Mouse (Mus musculus) limb, embryonic 13.5 days (tissue): ENCODE measurements at regions not wholly inside any gene's neighbourhood (a gene's known extent, or its start where the extent isn't known, plus 50 kb on each side); places are given as distances from the start of the nearest gene placed in this dataset.

ENCODE experiments used
- ATAC-seq: fragments of 200-750 bp; cut with Nextera tagmentation; 2 replicates; pipeline ENCODE4 v1.8.0; 2017; ENCODE audit warnings: low read depth, moderate number of reproducible peaks, moderate TSS enrichment; ENCODE audit not compliant: low FRiP score
- H3K27ac ChIP-seq: fragments of 300-500 bp; sonication (generic); 2 replicates; pipeline ENCODE4 v1.5.1; 2015; ENCODE audit warnings: inconsistent platforms, mild to moderate bottlenecking, moderate library complexity
- H3K27me3 ChIP-seq: fragments of 300-500 bp; sonication (generic); 2 replicates; pipeline ENCODE4 v1.6.1; 2015; ENCODE audit warnings: mild to moderate bottlenecking, inconsistent platforms
- H3K36me3 ChIP-seq: fragments of 300-500 bp; sonication (generic); 2 replicates; pipeline ENCODE4 v1.6.1; 2015; ENCODE audit warnings: inconsistent platforms, mild to moderate bottlenecking, moderate library complexity
- H3K4me1 ChIP-seq: fragments of 300-500 bp; sonication (generic); 2 replicates; pipeline ENCODE4 v1.6.1; 2015; ENCODE audit warnings: inconsistent platforms
- H3K4me2 ChIP-seq: fragments of 300-500 bp; sonication (generic); replicated peaks from 2 replicates; pipeline ENCODE4 v1.6.1; 2015; ENCODE audit warnings: inconsistent platforms, mild to moderate bottlenecking, moderate library complexity
- H3K4me3 ChIP-seq: fragments of 300-500 bp; sonication (generic); 2 replicates; pipeline ENCODE4 v1.5.1; 2015; ENCODE audit warnings: moderate library complexity, mild to moderate bottlenecking, inconsistent platforms
- H3K9ac ChIP-seq: fragments of 300-500 bp; sonication (generic); 2 replicates; pipeline ENCODE4 v1.6.1; 2015; ENCODE audit warnings: mild to moderate bottlenecking, inconsistent platforms
- H3K9me3 ChIP-seq: fragments of 300-500 bp; sonication (generic); 2 replicates; pipeline ENCODE4 v1.6.1; 2016; ENCODE audit warnings: inconsistent platforms
- WGBS: fragments of 180-500 bp; shearing (Covaris S2); methylation state at CpG from one replicate; pipeline ENCODE4 v1.1.7; 2015; 5-methylcytosine and 5-hydroxymethylcytosine counted together

DNA sequence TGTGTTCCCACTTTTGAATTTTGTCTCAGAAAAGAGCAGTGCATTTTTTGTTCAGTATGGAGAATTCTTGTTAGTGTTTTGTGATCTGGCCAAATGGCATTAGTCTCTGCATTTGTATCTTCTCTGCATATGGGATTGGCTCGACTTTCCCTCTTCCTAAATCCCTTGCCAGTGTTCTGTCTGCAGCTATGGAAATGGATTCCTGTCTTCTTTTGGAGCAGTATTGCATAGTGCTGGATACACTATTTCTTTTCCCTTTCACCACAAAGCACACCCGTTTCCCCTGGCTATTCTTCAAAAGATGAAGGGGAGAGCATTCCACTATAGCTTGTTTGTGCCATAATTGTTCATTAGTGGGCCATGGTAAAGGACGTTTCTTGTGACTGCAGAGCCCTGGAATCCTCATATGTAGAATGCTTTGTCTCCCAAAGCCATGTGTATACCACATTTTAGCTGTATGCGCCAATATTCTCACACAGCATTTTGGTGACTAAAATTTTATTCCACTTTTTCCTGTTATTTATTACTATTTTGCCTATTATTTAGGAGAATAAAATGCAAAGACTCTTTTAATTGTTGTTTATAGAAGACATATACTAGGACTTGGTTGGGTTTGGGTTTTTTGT is 197.8 kb downstream of the Hs3st1 start:
- Histone ChIP-seq H3K27ac (no peak overlapping the region), H3K36me3 (no peaks in the 10 kb centered on the region), H3K4me1 (no peaks in the 10 kb centered on the region), H3K27me3 (no peaks in the 10 kb centered on the region), H3K4me2 (no peak overlapping the region), H3K9ac (no peak overlapping the region), H3K9me3 (no peaks in the 10 kb centered on the region), H3K4me3 (no peak overlapping the region)
- WGBS: 64% methylated on average over 4 of the region's 4 CpGs
- no peak for ATAC-seq

DNA sequence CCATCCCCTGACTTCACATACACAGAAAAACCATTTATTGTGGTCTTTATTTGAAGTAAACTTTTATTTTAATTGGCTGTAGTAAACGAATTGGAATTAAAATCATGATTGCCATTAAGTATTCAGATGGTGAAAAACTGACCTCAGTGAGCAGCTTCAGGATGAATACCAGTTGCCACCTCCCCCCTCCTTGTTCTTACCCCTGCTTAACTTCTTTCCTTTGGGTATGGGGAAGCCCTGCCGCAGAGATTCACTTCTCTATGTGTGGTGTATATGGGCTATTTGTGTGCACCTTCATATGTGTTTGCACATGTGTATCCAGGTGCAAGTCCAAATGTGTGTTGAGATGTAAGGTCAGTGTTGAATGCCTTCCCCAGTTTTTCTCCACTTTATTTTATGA is 218.2 kb downstream of the Hs3st1 start:
- H3K9ac ChIP-seq: no peak overlapping the region
- no peak for ATAC-seq
- H3K4me1 ChIP-seq: no peaks in the 10 kb centered on the region
- no peak overlapping the region for H3K27ac ChIP-seq
- H3K27me3 ChIP-seq: no peaks in the 10 kb centered on the region
- no peak overlapping the region for H3K4me3 ChIP-seq
- H3K36me3 ChIP-seq: no peaks in the 10 kb centered on the region
- WGBS: 74% methylated on average over 2 of the region's 2 CpGs
- no peak overlapping the region for H3K4me2 ChIP-seq
- no peaks in the 10 kb centered on the region for H3K9me3 ChIP-seq

DNA sequence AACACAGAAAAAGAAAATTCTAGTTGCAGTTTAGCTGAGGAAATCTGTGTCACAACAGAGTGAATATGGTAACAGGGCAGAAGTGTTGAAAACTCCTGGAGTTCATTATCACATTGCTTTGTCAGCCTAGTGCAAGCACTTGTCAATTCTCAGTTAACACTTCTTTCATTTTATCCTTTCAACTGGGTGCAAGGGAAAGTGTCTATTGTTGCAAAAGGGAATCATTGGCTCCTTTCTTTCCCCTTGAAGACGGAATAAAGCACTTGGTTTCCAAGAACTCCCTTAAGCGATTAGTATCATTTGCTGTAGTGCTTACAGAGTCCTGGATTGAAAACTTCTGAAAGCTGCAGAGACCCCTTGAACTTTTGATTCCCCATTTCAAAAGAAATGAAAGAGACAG is 218.9 kb downstream of the Hs3st1 start:
- ATAC-seq: no peak
- Histone ChIP-seq H3K4me3 (no peak overlapping the region), H3K36me3 (no peaks in the 10 kb centered on the region), H3K4me1 (no peaks in the 10 kb centered on the region), H3K27me3 (no peaks in the 10 kb centered on the region), H3K9me3 (no peaks in the 10 kb centered on the region), H3K9ac (no peak overlapping the region), H3K27ac (no peak overlapping the region), H3K4me2 (no peak overlapping the region)
- WGBS: 53% methylated on average over 2 of the region's 2 CpGs

DNA sequence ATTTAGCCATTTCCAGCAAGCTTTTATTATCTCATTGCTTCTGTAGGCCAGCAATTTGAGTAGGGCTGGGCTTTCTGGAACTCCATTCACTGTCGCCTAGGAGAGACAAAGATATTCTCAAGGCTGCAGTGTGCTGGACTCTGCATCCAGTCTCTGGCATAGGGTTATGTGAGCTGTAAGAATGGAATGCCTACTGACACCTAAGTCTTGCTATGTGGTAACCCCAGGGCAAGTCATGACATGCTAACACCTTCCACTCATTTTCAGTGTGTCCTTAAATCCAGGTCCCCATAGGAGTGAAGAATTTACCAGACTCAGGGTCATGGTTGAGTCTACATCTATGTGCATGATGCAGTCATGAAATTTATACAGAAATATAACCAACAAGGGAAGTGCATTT is 245.0 kb downstream of the Hs3st1 start:
- H3K9ac ChIP-seq: no peak overlapping the region
- no peak for ATAC-seq
- no peak overlapping the region for H3K27ac ChIP-seq
- WGBS: 73% methylated on average over 1 of the region's 1 CpGs
- no peak overlapping the region for H3K4me2 ChIP-seq
- H3K9me3 ChIP-seq: no peaks in the 10 kb centered on the region
- H3K4me3 ChIP-seq: no peak overlapping the region
- no peaks in the 10 kb centered on the region for H3K27me3 ChIP-seq
- no peaks in the 10 kb centered on the region for H3K36me3 ChIP-seq
- H3K4me1 ChIP-seq: no peaks in the 10 kb centered on the region

DNA sequence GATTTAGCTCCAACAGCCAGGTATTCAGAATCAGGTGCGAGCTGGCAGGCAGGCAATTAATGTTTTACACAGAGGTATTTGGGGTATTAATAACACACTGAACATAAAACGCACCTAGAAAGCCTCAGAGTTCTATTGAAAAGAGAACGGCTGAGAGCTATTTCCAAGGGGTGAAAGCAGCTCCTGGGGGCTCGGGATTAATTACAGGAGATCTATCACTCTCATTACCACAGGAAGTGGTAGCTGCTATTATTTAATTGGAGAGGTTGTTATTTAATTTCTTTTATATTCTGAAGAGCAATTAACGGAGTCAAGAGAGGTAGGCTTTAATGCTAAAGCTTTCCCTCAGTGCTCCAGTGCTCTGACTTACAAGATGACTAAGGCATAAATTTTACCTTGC is 272.5 kb downstream of the Hs3st1 start:
- no peak overlapping the region for H3K27ac ChIP-seq
- no peaks in the 10 kb centered on the region for H3K27me3 ChIP-seq
- H3K36me3 ChIP-seq: no peaks in the 10 kb centered on the region
- no peak overlapping the region for H3K9ac ChIP-seq
- no peaks in the 10 kb centered on the region for H3K4me1 ChIP-seq
- H3K4me2 ChIP-seq: no peak overlapping the region
- no peak for ATAC-seq
- H3K4me3 ChIP-seq: no peak overlapping the region
- 46% methylated on average over 5 of the region's 5 CpGs for WGBS
- no peaks in the 10 kb centered on the region for H3K9me3 ChIP-seq

DNA sequence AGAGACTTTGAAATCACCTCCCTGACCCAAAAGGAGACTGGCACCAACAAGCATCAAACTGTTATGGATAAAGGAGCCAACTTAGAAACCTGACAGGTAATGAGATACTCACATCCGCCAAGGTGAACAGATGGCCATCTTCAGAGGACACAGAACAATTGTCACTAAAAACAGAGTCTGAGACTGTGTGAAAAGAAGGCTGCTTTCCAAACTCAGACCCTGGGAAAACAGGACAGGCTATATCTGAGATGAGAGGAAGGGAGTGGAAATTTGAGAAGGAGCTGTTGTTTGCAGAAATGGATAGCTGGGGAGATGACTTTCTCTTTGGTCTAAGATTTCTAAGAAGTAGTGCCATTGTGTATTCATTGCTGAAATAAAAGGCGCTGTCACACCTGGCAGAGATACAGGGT is 297.2 kb downstream of the Hs3st1 start:
- Histone ChIP-seq H3K4me2 (no peak overlapping the region), H3K9me3 (no peaks in the 10 kb centered on the region), H3K36me3 (no peaks in the 10 kb centered on the region), H3K4me1 (no peaks in the 10 kb centered on the region), H3K9ac (no peak overlapping the region), H3K27me3 (no peaks in the 10 kb centered on the region), H3K27ac (no peak overlapping the region), H3K4me3 (no peak overlapping the region)
- 86% methylated on average over 2 of the region's 2 CpGs for WGBS
- no peak for ATAC-seq

DNA sequence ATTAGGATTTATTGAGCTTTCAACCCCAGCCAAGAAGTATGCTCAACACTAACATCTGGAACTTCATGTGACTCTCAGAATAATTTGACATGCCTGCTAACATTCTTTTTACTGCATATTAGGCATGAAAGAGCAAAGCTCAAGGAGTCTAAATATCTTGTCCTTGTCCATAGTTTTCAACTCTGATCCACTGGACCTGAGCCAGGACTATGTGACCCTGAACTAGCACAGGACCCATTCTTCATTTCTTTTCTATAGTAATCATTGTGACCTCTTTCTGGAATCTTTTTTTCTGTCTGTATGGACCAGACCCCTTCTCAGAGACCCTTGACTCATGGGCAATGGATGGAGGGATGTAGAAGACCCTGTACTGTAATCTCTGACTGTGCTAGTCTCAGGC is 301.6 kb downstream of the Hs3st1 start:
- H3K36me3 ChIP-seq: no peaks in the 10 kb centered on the region
- H3K4me2 ChIP-seq: no peak overlapping the region
- H3K27ac ChIP-seq: no peak overlapping the region
- no peaks in the 10 kb centered on the region for H3K27me3 ChIP-seq
- no peaks in the 10 kb centered on the region for H3K9me3 ChIP-seq
- no peak overlapping the region for H3K9ac ChIP-seq
- ATAC-seq: no peak
- H3K4me3 ChIP-seq: no peak overlapping the region
- no peaks in the 10 kb centered on the region for H3K4me1 ChIP-seq

DNA sequence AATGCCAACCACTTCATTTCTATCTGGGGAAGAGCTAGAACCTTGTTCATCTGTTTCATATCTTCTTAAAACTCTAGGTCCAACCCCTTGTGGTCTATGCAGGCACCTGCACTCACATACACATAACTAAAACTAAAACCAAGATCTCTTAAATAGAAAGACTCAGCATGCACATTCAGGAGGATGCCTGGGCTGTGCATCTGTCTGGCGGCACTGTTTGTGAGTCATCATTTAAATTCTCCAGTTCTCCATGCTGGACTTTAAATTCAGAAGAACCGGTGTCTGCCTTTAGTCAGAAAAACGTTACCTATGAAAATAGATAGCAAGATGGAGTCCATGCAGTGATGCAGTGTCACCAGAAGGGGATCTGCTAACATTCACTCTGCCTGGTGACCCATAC is 314.5 kb downstream of the Hs3st1 start:
- no peaks in the 10 kb centered on the region for H3K9me3 ChIP-seq
- no peaks in the 10 kb centered on the region for H3K27me3 ChIP-seq
- H3K4me3 ChIP-seq: no peak overlapping the region
- H3K36me3 ChIP-seq: no peaks in the 10 kb centered on the region
- no peak for ATAC-seq
- H3K4me2 ChIP-seq: no peak overlapping the region
- no peak overlapping the region for H3K9ac ChIP-seq
- WGBS: 88% methylated on average over 3 of the region's 3 CpGs
- 0 out of 2 replicates have a peak, but pooled peaks cover 4% of the 10 kb centered on the region for H3K4me1 ChIP-seq
- H3K27ac ChIP-seq: no peak overlapping the region

DNA sequence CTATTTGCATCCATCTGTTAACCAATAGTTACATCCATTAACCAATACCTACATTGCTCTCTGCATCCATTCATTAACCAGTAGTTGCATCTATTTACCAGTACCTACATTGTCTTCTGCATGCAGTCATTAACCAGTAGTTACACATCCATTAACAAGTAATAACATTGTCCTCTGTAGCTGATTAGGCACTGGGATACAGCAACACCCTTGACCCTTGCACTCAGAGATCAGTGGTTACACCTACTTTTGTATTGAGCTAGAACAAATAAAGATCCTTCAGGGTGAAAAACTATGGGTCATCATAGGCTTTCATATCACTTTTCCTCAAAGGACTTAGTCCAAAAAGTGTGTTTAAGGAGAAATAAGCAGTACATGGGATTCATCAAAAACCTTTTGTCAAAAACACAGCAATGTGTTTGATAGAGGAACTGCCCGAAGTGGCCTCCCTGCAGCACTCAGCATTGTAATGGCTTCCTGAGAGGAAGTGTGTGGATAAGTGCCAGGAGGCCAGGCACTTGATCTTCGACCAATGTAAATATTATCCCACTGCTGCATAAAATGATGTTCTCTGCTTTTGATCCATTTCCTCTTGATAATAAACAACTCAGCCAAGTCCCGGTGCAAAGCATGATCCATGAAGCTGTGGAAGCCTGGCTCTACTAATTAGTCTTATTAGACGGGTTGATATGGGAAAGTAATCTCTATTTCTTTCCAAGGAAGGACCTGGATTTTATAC is 317.6 kb downstream of the Hs3st1 start:
- H3K27ac ChIP-seq: no peak overlapping the region
- no peaks in the 10 kb centered on the region for H3K36me3 ChIP-seq
- H3K4me1 ChIP-seq: no peaks in the 10 kb centered on the region
- H3K4me3 ChIP-seq: no peak overlapping the region
- no peaks in the 10 kb centered on the region for H3K9me3 ChIP-seq
- WGBS: 71% methylated on average over 4 of the region's 4 CpGs
- no peak overlapping the region for H3K4me2 ChIP-seq
- H3K27me3 ChIP-seq: no peaks in the 10 kb centered on the region
- ATAC-seq: no peak
- no peak overlapping the region for H3K9ac ChIP-seq

DNA sequence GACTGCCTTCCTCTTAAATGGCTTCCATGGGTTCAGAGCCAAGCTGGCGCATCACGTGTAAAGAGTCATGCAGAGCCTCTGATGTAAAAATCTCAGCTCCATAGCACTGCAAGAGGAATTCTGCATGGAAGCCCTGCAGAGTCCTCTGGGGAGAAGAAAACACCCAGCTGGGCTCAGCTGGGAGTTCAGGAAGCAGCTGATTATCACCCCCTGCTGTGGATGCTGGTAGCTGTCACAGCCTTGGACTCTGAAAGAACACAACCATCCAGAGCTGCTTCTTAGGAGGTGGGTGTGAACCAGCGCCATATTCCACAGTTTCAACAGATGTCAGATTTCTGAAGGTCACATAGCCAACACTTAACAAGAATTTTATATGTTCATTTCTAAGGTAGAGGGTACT is 329.2 kb downstream of the Hs3st1 start:
- ATAC-seq: no peak
- H3K36me3 ChIP-seq: no peaks in the 10 kb centered on the region
- H3K4me2 ChIP-seq: no peak overlapping the region
- H3K9me3 ChIP-seq: no peaks in the 10 kb centered on the region
- peaks cover 5% of the 10 kb centered on the region; the same call in 1 of the 2 replicates for H3K4me1 ChIP-seq
- no peak overlapping the region for H3K4me3 ChIP-seq
- H3K9ac ChIP-seq: no peak overlapping the region
- H3K27me3 ChIP-seq: 0 out of 2 replicates have a peak, but pooled peaks cover 4% of the 10 kb centered on the region
- H3K27ac ChIP-seq: no peak overlapping the region
- 58% methylated on average over 3 of the region's 3 CpGs for WGBS

DNA sequence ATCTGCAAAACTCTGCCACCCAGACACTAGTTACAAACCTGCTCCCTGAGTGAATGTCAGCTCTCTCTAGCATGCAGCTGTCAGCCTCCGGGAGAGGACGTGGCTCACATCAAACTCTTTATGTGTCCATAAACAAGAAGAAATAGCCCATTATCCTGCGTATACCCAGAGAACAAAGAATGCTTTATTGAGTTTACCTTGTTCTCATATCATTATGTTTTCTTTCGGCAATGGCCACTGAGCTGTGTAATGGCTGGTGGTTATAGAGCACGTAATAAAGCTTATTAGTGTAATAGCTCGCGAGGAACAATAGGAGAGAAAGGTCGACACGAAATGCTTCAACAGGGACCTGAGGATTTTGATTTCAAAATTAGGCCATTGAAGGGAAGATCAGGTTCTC is 331.6 kb downstream of the Hs3st1 start:
- no peaks in the 10 kb centered on the region for H3K9me3 ChIP-seq
- no peak overlapping the region for H3K27ac ChIP-seq
- no peak overlapping the region for H3K9ac ChIP-seq
- H3K4me3 ChIP-seq: no peak overlapping the region
- no peaks in the 10 kb centered on the region for H3K36me3 ChIP-seq
- H3K4me2 ChIP-seq: no peak overlapping the region
- H3K4me1 ChIP-seq: peaks cover 5% of the 10 kb centered on the region; the same call in 1 of the 2 replicates
- no peak for ATAC-seq
- WGBS: 41% methylated on average over 9 of the region's 9 CpGs
- H3K27me3 ChIP-seq: 0 out of 2 replicates have a peak, but pooled peaks cover 4% of the 10 kb centered on the region

DNA sequence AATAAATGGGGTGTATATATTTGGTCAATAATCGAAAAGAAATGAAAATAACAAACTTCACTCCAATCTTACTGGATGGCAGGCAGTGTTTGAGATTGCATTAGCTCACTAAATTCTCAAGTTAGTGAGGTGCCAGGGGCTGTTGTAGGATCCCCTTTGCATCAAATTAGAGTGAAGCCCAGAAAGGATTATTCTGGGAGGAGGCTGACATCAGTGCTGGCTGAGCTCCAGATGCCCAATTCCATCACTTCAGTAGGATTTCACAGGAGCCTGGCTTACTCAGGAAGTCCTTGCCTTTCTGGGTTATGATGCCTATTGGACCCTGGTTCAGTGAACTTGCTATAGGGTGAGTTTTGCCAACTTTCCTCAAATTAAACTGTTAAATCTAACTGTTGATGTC is 336.5 kb downstream of the Hs3st1 start:
- Histone ChIP-seq H3K4me2 (no peak overlapping the region), H3K9ac (no peak overlapping the region), H3K27ac (no peak overlapping the region), H3K36me3 (no peaks in the 10 kb centered on the region), H3K27me3 (no peaks in the 10 kb centered on the region), H3K9me3 (no peaks in the 10 kb centered on the region), H3K4me1 (peaks cover 25% of the 10 kb centered on the region), H3K4me3 (no peak overlapping the region)
- ATAC-seq: no peak
- 94% methylated on average over 1 of the region's 1 CpGs for WGBS

DNA sequence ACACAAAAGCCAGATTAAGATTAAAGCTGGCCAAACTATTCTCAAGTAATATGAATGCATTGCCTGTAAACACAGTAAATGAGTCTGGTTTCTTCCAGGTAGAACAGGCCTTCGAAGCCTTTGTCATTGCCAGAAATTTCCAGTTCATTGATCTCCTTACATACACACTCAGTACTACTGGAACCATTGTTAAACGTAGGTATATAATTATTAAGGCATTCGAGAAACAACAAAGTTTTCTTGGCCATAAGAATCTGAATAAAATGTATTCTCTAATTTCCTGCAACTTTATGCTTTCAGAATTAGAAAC is 337.5 kb downstream of the Hs3st1 start:
- no peak overlapping the region for H3K27ac ChIP-seq

More for the DNA sequence above, 337.5 kb downstream of the Hs3st1 start:
- H3K36me3 ChIP-seq: no peaks in the 10 kb centered on the region
- 60% methylated on average over 3 of the region's 3 CpGs for WGBS
- no peaks in the 10 kb centered on the region for H3K9me3 ChIP-seq
- ATAC-seq: no peak
- H3K9ac ChIP-seq: no peak overlapping the region
- no peak overlapping the region for H3K4me2 ChIP-seq
- H3K4me1 ChIP-seq: peaks cover 25% of the 10 kb centered on the region
- H3K4me3 ChIP-seq: no peak overlapping the region
- no peaks in the 10 kb centered on the region for H3K27me3 ChIP-seq
